Mouse (Mus musculus) spleen, postnatal 4 days (tissue): ENCODE results near the gene Dgki.

Experiments used
- DNase-seq, 2 experiments: peaks; one replicate each; pipeline ENCODE4 v3.0.0; 2022; ENCODE audit warnings: low spot score in 2 of 2

The Dgki gene

GRCm38 (mm10) chr6:37241434-37241833 is 58.5 kb downstream of the Dgki start:
- no peak for DNase-seq

- DNase-seq, result no peak
These were observed 59.8 kb downstream of the Dgki start for GRCm38 (mm10) chr6:37240140-37240539.

GRCm38 (mm10) chr6:37236893-37237292 is 63.1 kb downstream of the Dgki start:
- no peak for DNase-seq

GRCm38 (mm10) chr6:37231148-37231547 is 68.8 kb downstream of the Dgki start:
- DNase-seq, result no peak

- DNase-seq, result no peak
These were observed 77.0 kb downstream of the Dgki start for GRCm38 (mm10) chr6:37222947-37223510.

GRCm38 (mm10) chr6:37222016-37222415 is 78.0 kb downstream of the Dgki start:
- DNase-seq, result no peak

- DNase-seq, result no peak
These were observed 80.9 kb downstream of the Dgki start for GRCm38 (mm10) chr6:37219110-37219509.

GRCm38 (mm10) chr6:37216342-37216763 is 83.6 kb downstream of the Dgki start:
- DNase-seq, result no peak

- no peak for DNase-seq
These were observed 84.3 kb downstream of the Dgki start for GRCm38 (mm10) chr6:37215655-37216054.

- DNase-seq, result peak in 1 of 2 experiments; percentile 15
These were observed 87.1 kb downstream of the Dgki start for GRCm38 (mm10) chr6:37212930-37213329.

GRCm38 (mm10) chr6:37211545-37212247 is 88.3 kb downstream of the Dgki start:
- DNase-seq, result no peak

- no peak for DNase-seq
These were observed 97.1 kb downstream of the Dgki start for GRCm38 (mm10) chr6:37202901-37203300.

- no peak for DNase-seq
These were observed 99.1 kb downstream of the Dgki start for GRCm38 (mm10) chr6:37200840-37201239.

- DNase-seq, result no peak
These were observed 100.5 kb downstream of the Dgki start for GRCm38 (mm10) chr6:37199502-37199901.

GRCm38 (mm10) chr6:37197745-37198144 is 102.2 kb downstream of the Dgki start:
- no peak for DNase-seq

- no peak for DNase-seq
These were observed 103.1 kb downstream of the Dgki start for GRCm38 (mm10) chr6:37196870-37197269.

GRCm38 (mm10) chr6:37195766-37196165 is 104.2 kb downstream of the Dgki start:
- DNase-seq, result no peak

- DNase-seq, result no peak
These were observed 118.0 kb downstream of the Dgki start for GRCm38 (mm10) chr6:37181961-37182360.

GRCm38 (mm10) chr6:37171149-37171832 is 128.7 kb downstream of the Dgki start:
- DNase-seq, result no peak

- DNase-seq, result no peak
These were observed 141.1 kb downstream of the Dgki start for GRCm38 (mm10) chr6:37158880-37159279.

GRCm38 (mm10) chr6:37154051-37154450 is 145.9 kb downstream of the Dgki start:
- no peak for DNase-seq

- DNase-seq, result no peak
These were observed 149.5 kb downstream of the Dgki start for GRCm38 (mm10) chr6:37150483-37150882.

- no peak for DNase-seq
These were observed 149.9 kb downstream of the Dgki start for GRCm38 (mm10) chr6:37150038-37150437.
